Mouse (Mus musculus) kidney, embryonic 14.5 days (tissue): ENCODE measurements around the gene Trem1. TPM values are rescaled to one million over a fixed set of nuclear protein-coding genes. Genes with fewer than 3 reads are reported as not detected.

ENCODE experiments used
- ATAC-seq: fragments of 200-750 bp; cut with Nextera tagmentation; 2 replicates; pipeline ENCODE4 v1.8.0; 2017; ENCODE audit warnings: moderate number of reproducible peaks, mild to moderate bottlenecking, moderate TSS enrichment, moderate library complexity; ENCODE audit not compliant: low FRiP score, low TSS enrichment
- H3K27ac ChIP-seq: fragments of 300-500 bp; sonication (generic); 2 replicates; pipeline ENCODE4 v1.5.1; 2014; ENCODE audit warnings: low read depth, mild to moderate bottlenecking, low read length, moderate library complexity, mixed read lengths
- H3K27me3 ChIP-seq: fragments of 300-500 bp; sonication (generic); 2 replicates; pipeline ENCODE4 v1.6.1; 2014; ENCODE audit warnings: mild to moderate bottlenecking, low read length; ENCODE audit not compliant: control insufficient read depth, insufficient read depth
- H3K36me3 ChIP-seq: fragments of 300-500 bp; sonication (generic); 2 replicates; pipeline ENCODE4 v1.6.1; 2014; ENCODE audit warnings: low read length, mixed read lengths; ENCODE audit not compliant: control insufficient read depth, insufficient read depth
- H3K4me1 ChIP-seq: fragments of 300-500 bp; sonication (generic); 2 replicates; pipeline ENCODE4 v1.6.1; 2014; ENCODE audit warnings: low read length, mixed read lengths; ENCODE audit not compliant: control insufficient read depth, insufficient read depth
- H3K4me2 ChIP-seq: fragments of 300-500 bp; sonication (generic); replicated peaks from 2 replicates; pipeline ENCODE4 v1.6.1; 2014; ENCODE audit warnings: low read depth, mild to moderate bottlenecking, low read length
- H3K4me3 ChIP-seq: fragments of 300-500 bp; sonication (generic); 2 replicates; pipeline ENCODE4 v1.5.1; 2014; ENCODE audit warnings: mild to moderate bottlenecking, low read length
- H3K9ac ChIP-seq: fragments of 300-500 bp; sonication (generic); 2 replicates; pipeline ENCODE4 v1.6.1; 2014; ENCODE audit warnings: low read depth, mild to moderate bottlenecking, low read length, moderate library complexity
- H3K9me3 ChIP-seq: fragments of 300-500 bp; sonication (generic); 2 replicates; pipeline ENCODE4 v1.6.1; 2016; ENCODE audit warnings: low read length; ENCODE audit not compliant: control insufficient read depth
- WGBS: fragments of 180-500 bp; shearing (Covaris S2); extraction: QIAGEN DNeasy Blood & Tissue Kit; methylation state at CpG from one replicate; pipeline ENCODE4 v1.1.7; 2014; 5-methylcytosine and 5-hydroxymethylcytosine counted together
- polyA plus RNA-seq: library from polyadenylated mRNA; unstranded; fragments of >200 nt; fragmentation: Nextera tagmentation; extraction: Ambion mirVana; gene quantifications from 2 replicates; pipeline ENCODE4 v1.2.1, GENCODE M21; 2014

The Trem1 gene
- polyA plus RNA-seq, 1 experiment from 2014 or later = not detected

GRCm38 (mm10) chr17:48274098-48274497, 41.5 kb downstream of the Trem1 start:
- ATAC-seq = no peak
- no peak overlapping the region for H3K4me3 ChIP-seq
- H3K27me3 ChIP-seq = no peaks in the 10 kb centered on the region
- no peak overlapping the region for H3K9ac ChIP-seq
- 90% methylated on average over 4 of the region's 4 CpGs for WGBS
- H3K4me2 ChIP-seq = no peak overlapping the region
- H3K36me3 ChIP-seq = no peaks in the 10 kb centered on the region
- no peaks in the 10 kb centered on the region for H3K9me3 ChIP-seq
- no peaks in the 10 kb centered on the region for H3K4me1 ChIP-seq
- H3K27ac ChIP-seq = no peak overlapping the region

GRCm38 (mm10) chr17:48274885-48275284, 42.3 kb downstream of the Trem1 start:
- Histone ChIP-seq H3K36me3 (no peaks in the 10 kb centered on the region), H3K9ac (no peak overlapping the region), H3K9me3 (no peaks in the 10 kb centered on the region), H3K4me2 (no peak overlapping the region), H3K27me3 (no peaks in the 10 kb centered on the region), H3K4me3 (no peak overlapping the region), H3K27ac (no peak overlapping the region), H3K4me1 (no peaks in the 10 kb centered on the region)
- ATAC-seq = no peak
- 38% methylated on average over 6 of the region's 6 CpGs for WGBS

GRCm38 (mm10) chr17:48275736-48276135, 43.2 kb downstream of the Trem1 start:
- no peak for ATAC-seq
- Histone ChIP-seq H3K27ac (no peak overlapping the region), H3K27me3 (no peaks in the 10 kb centered on the region), H3K4me2 (no peak overlapping the region), H3K9me3 (no peaks in the 10 kb centered on the region), H3K4me1 (no peaks in the 10 kb centered on the region), H3K9ac (no peak overlapping the region), H3K36me3 (no peaks in the 10 kb centered on the region), H3K4me3 (no peak overlapping the region)
- 62% methylated on average over 7 of the region's 7 CpGs for WGBS

- Histone ChIP-seq H3K4me2 (no peak overlapping the region), H3K4me3 (no peak overlapping the region), H3K9ac (no peak overlapping the region), H3K27ac (no peak overlapping the region), H3K4me1 (0 out of 2 replicates have a peak, but pooled peaks cover 2% of the 10 kb centered on the region), H3K36me3 (no peaks in the 10 kb centered on the region), H3K27me3 (no peaks in the 10 kb centered on the region), H3K9me3 (no peaks in the 10 kb centered on the region)
- ATAC-seq = no peak
Measured at GRCm38 (mm10) chr17:48278381-48278780, 45.8 kb downstream of the Trem1 start.

GRCm38 (mm10) chr17:48279002-48279401, 46.4 kb downstream of the Trem1 start:
- H3K9ac ChIP-seq = no peak overlapping the region
- H3K27me3 ChIP-seq = no peaks in the 10 kb centered on the region
- 77% methylated on average over 4 of the region's 4 CpGs for WGBS
- 0 out of 2 replicates have a peak, but pooled peaks cover 2% of the 10 kb centered on the region for H3K4me1 ChIP-seq
- H3K9me3 ChIP-seq = no peaks in the 10 kb centered on the region
- H3K4me2 ChIP-seq = no peak overlapping the region
- no peak for ATAC-seq
- no peak overlapping the region for H3K27ac ChIP-seq
- no peaks in the 10 kb centered on the region for H3K36me3 ChIP-seq
- no peak overlapping the region for H3K4me3 ChIP-seq

GRCm38 (mm10) chr17:48280943-48281738, 48.6 kb downstream of the Trem1 start:
- Histone ChIP-seq H3K27me3 (no peaks in the 10 kb centered on the region), H3K27ac (peak overlapping the region; percentile 62; the same call in 1 of the 2 replicates), H3K4me3 (peak overlapping the region; percentile 22), H3K4me2 (peak overlapping the region; percentile 25), H3K9me3 (no peaks in the 10 kb centered on the region), H3K4me1 (0 out of 2 replicates have a peak, but pooled peaks cover 2% of the 10 kb centered on the region), H3K36me3 (no peaks in the 10 kb centered on the region), H3K9ac (no peak overlapping the region)
- ATAC-seq = peak; percentile 73
- WGBS = 42% methylated on average over 18 of the region's 18 CpGs

GRCm38 (mm10) chr17:48281739-48282085, 49.1 kb downstream of the Trem1 start:
- Histone ChIP-seq H3K9me3 (no peaks in the 10 kb centered on the region), H3K27ac (0 out of 2 replicates have a peak overlapping the region, but pooled peaks have one; percentile 62), H3K36me3 (no peaks in the 10 kb centered on the region), H3K4me3 (peak overlapping the region; percentile 22), H3K4me2 (peak overlapping the region; percentile 25), H3K9ac (no peak overlapping the region), H3K27me3 (no peaks in the 10 kb centered on the region), H3K4me1 (0 out of 2 replicates have a peak, but pooled peaks cover 2% of the 10 kb centered on the region)
- ATAC-seq = no peak
- 5% methylated on average over 3 of the region's 3 CpGs for WGBS

GRCm38 (mm10) chr17:48286765-48287164, 54.2 kb downstream of the Trem1 start:
- H3K4me1 ChIP-seq = 0 out of 2 replicates have a peak, but pooled peaks cover 2% of the 10 kb centered on the region
- no peak overlapping the region for H3K4me2 ChIP-seq
- no peaks in the 10 kb centered on the region for H3K36me3 ChIP-seq
- 67% methylated on average over 1 of the region's 1 CpGs for WGBS
- H3K9me3 ChIP-seq = no peaks in the 10 kb centered on the region
- no peaks in the 10 kb centered on the region for H3K27me3 ChIP-seq
- no peak overlapping the region for H3K9ac ChIP-seq
- H3K4me3 ChIP-seq = no peak overlapping the region
- ATAC-seq = no peak
- no peak overlapping the region for H3K27ac ChIP-seq

GRCm38 (mm10) chr17:48287276-48287675, 54.7 kb downstream of the Trem1 start:
- Histone ChIP-seq H3K27ac (no peak overlapping the region), H3K27me3 (no peaks in the 10 kb centered on the region), H3K4me1 (0 out of 2 replicates have a peak, but pooled peaks cover 2% of the 10 kb centered on the region), H3K36me3 (no peaks in the 10 kb centered on the region), H3K4me2 (no peak overlapping the region), H3K9me3 (no peaks in the 10 kb centered on the region), H3K9ac (no peak overlapping the region), H3K4me3 (no peak overlapping the region)
- 79% methylated on average over 2 of the region's 2 CpGs for WGBS
- no peak for ATAC-seq
